Mouse (Mus musculus) thymus, adult 2 months (tissue): ENCODE measurements at regions not wholly inside any gene's neighbourhood (a gene's known extent, or its start where the extent isn't known, plus 50 kb on each side); places are given as distances from the start of the nearest gene placed in this dataset.

Source experiments
- DNase-seq: peaks from one replicate; pipeline ENCODE4 v3.0.0; 2021
- H3K27ac ChIP-seq: fragments of 200-500 bp; 2 replicates; pipeline ENCODE4 v1.5.1; 2012; ENCODE audit warnings: low read length, control low read depth; ENCODE audit not compliant: control insufficient read depth, insufficient read depth
- H3K27me3 ChIP-seq: fragments of 200-500 bp; 2 replicates; pipeline ENCODE4 v1.6.1; 2012; ENCODE audit warnings: mild to moderate bottlenecking, low read length, moderate library complexity, mixed read lengths; ENCODE audit not compliant: control insufficient read depth, insufficient read depth
- H3K36me3 ChIP-seq: fragments of 200-500 bp; 2 replicates; pipeline ENCODE4 v1.6.1; 2012; ENCODE audit warnings: mild to moderate bottlenecking, low read length, moderate library complexity; ENCODE audit not compliant: control insufficient read depth, insufficient read depth
- H3K4me1 ChIP-seq: fragments of 200-500 bp; replicated peaks from 2 replicates; pipeline ENCODE4 v1.6.1; 2012; ENCODE audit warnings: low read length; ENCODE audit not compliant: control insufficient read depth, insufficient read depth
- H3K4me3 ChIP-seq: fragments of 200-500 bp; 2 replicates; pipeline ENCODE4 v1.5.1; 2012; ENCODE audit warnings: mild to moderate bottlenecking, low read length, control low read depth, moderate library complexity; ENCODE audit not compliant: control insufficient read depth, insufficient read depth
- CTCF ChIP-seq: fragments of 200-500 bp; IDR thresholded peaks from 2 replicates; pipeline ENCODE4 v1.5.1; 2012; ENCODE audit warnings: mild to moderate bottlenecking, control low read depth, low read length, moderate library complexity, borderline replicate concordance; ENCODE audit not compliant: control insufficient read depth, poor library complexity, insufficient read depth; ENCODE audit errors: extremely low read depth
- POLR2A ChIP-seq: fragments of 200-500 bp; IDR thresholded peaks from 2 replicates; pipeline ENCODE4 v1.6.1; 2012; ENCODE audit warnings: mild to moderate bottlenecking, low read length, control low read depth, moderate library complexity; ENCODE audit not compliant: control insufficient read depth, poor library complexity, insufficient read depth; ENCODE audit errors: extremely low read depth
- WGBS: fragments of 180-500 bp; shearing (Covaris S2); methylation state at CpG from one replicate; pipeline ENCODE4 v1.1.7; 2018; 5-methylcytosine and 5-hydroxymethylcytosine counted together

DNA sequence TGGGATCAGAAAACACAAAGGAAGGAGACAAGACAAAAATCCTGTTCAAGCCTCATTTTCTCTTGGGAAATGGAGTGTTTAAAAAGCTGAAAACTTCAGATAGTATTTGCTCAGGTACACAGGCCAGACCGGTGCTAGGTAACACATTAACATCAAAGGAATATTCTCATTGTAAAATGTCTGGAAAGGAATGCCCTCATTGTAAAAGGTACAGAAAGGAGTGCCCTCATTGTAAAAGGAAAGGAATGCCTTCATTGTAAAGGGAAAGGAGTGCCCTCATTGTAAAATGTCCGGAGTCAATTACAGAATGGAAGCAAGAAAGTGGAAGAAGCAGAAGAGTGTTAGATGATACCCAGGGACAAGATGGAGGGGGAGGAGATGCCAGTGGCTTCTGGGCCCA lies 2694.7 kb downstream of the Gm37988 start:
- Histone ChIP-seq H3K27ac (no peak overlapping the region), H3K36me3 (no peaks in the 10 kb centered on the region), H3K4me3 (no peak overlapping the region), H3K27me3 (no peaks in the 10 kb centered on the region), H3K4me1 (no peaks in the 10 kb centered on the region)
- WGBS = 96% methylated on average over 2 of the region's 2 CpGs
- TF ChIP-seq CTCF (no peak), POLR2A (no peak)
- no peak for DNase-seq

DNA sequence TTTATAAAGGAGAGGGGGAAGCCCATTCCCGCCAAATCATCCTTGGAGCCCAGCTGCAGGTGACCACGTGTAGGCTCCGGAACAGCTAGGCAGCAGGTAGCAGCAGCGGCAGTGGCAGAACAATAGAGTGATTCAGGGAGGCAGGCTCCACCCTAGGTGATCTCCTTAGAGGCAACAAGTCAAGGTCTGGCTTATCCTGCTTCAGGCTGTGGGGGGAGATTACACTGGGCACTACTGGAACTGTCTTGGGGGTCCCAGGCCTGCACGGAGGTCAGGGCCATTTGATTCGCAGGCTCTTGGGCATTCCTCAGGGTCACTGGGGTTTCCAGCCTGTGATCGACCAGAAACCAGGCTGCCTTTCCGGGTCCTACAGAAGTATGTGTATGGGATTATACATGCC lies 2711.1 kb downstream of the Gm37988 start:
- H3K27me3 ChIP-seq = no peaks in the 10 kb centered on the region
- no peaks in the 10 kb centered on the region for H3K4me1 ChIP-seq
- DNase-seq = no peak
- no peaks in the 10 kb centered on the region for H3K36me3 ChIP-seq
- 86% methylated on average over 8 of the region's 8 CpGs for WGBS
- H3K4me3 ChIP-seq = no peak overlapping the region
- no peak overlapping the region for H3K27ac ChIP-seq
- TF ChIP-seq POLR2A (no peak), CTCF (no peak)

DNA sequence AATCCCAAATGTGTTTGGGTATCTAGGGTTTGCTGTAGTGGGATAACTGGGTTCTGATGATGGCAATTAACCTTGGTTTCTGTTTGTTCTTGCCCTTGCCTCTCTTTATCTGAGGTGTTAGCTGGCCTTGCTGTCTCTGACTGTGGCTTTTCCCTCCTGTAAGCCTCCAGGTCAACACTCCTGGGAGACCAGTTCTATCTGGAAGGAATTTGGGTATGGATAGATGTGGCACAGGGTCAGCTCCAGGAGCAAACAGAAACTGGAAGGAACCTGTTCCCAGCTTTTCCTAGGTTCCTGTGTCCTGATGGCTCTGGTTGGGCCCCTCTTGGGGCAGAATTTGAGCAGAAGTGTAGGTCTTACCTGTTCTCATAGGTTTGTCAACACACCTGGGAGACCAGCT lies 2725.8 kb downstream of the Gm37988 start:
- DNase-seq = no peak
- Histone ChIP-seq H3K4me1 (no peaks in the 10 kb centered on the region), H3K36me3 (no peaks in the 10 kb centered on the region), H3K4me3 (no peak overlapping the region), H3K27me3 (no peaks in the 10 kb centered on the region), H3K27ac (no peak overlapping the region)
- TF ChIP-seq POLR2A (no peak), CTCF (no peak)

DNA sequence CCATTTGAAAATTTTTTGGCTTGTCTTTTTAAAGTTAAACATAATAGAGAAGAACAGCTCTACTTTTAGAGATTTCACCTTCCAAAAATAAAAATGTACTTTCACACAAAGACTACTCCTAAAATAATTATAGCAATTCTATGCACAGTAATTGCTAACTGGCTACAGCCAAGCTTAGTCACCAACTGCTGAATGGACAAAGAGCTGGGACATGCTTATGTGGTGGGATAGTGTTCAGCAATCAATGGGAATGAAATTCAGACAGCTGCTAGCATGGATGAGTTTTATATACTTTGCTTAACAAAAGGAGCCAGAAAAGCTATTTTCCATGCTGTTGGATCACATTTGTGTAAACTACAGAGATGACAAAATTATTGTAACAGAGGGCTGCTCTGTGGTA lies 2727.5 kb downstream of the Gm37988 start:
- Histone ChIP-seq H3K36me3 (no peaks in the 10 kb centered on the region), H3K27me3 (no peaks in the 10 kb centered on the region), H3K27ac (no peak overlapping the region), H3K4me1 (no peaks in the 10 kb centered on the region), H3K4me3 (no peak overlapping the region)
- TF ChIP-seq CTCF (no peak), POLR2A (no peak)
- no peak for DNase-seq

DNA sequence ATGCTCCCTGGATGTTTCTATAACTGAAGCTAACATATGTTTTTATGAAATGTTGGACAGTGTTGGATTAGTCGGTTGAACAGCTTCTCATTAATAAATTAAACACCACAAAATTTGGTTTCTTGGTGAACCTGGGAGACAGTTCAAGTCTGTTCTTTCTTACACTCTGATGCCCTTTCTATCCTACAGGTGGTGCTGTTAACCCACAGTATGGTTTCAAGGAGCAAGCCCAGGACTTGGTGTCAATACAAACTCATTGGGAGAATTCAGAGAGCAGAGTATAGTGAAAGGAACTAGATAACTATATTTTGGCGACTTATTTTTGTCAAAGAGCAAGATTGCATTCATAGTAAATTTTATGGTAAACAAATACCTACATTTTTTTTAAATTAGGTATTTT lies 2735.8 kb downstream of the Gm37988 start:
- WGBS = 26% methylated on average over 2 of the region's 2 CpGs
- Histone ChIP-seq H3K36me3 (no peaks in the 10 kb centered on the region), H3K27me3 (no peaks in the 10 kb centered on the region), H3K4me1 (no peaks in the 10 kb centered on the region), H3K4me3 (no peak overlapping the region), H3K27ac (no peak overlapping the region)
- no peak for DNase-seq
- TF ChIP-seq CTCF (no peak), POLR2A (no peak)

DNA sequence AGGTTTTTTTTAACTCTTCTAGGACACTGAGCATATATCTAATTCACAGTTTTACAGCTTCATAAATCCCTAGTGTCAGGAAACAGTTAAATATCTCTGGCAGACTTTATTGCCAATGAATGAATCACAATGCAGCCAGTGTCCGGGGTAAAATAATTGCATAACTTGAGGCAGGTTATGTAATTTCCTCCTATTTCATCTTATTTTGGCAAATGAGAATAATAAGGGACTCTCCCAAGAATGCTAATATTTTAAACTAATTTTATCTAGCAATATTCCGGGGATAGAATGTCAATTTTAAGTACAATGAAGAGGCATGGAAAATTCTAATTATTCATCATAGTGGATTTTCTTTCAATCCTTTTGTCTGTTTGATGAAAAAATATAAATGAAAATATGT lies 2740.6 kb downstream of the Gm37988 start:
- WGBS = 53% methylated on average over 2 of the region's 2 CpGs

DNA sequence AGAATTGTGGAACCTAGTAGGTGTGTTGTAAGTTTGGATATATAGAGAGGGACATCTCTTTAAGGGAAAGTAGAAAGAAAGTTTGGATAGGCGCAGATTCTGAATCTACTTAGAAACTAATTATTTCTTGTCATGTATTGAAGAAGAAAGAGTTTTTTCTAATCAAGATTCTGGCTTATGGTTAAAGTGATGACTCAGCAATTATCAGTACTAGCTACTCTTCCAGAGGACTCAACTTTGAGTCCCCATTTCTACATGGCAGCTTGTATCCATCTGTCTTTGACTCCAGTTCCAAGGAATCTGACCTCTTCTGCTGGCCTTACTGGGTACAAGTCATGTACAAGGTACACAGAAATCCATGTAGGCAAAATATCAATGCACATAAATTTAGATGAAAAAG lies 2767.1 kb downstream of the Gm37988 start:
- H3K4me3 ChIP-seq = no peak overlapping the region
- no peaks in the 10 kb centered on the region for H3K27me3 ChIP-seq
- TF ChIP-seq POLR2A = no peak
- TF ChIP-seq CTCF = no peak
- no peaks in the 10 kb centered on the region for H3K4me1 ChIP-seq
- no peak for DNase-seq
- H3K27ac ChIP-seq = no peak overlapping the region
- no peaks in the 10 kb centered on the region for H3K36me3 ChIP-seq
- 98% methylated on average over 1 of the region's 1 CpGs for WGBS

More for the DNA sequence above, 2740.6 kb downstream of the Gm37988 start:
- Histone ChIP-seq H3K4me3 (no peak overlapping the region), H3K27ac (no peak overlapping the region), H3K4me1 (no peaks in the 10 kb centered on the region), H3K27me3 (no peaks in the 10 kb centered on the region), H3K36me3 (no peaks in the 10 kb centered on the region)
- TF ChIP-seq CTCF = no peak
- no peak for TF ChIP-seq POLR2A
- DNase-seq = no peak
